Mouse (Mus musculus): Measurements from ENCODE around the gene Akna. TPM values are rescaled to one million over a fixed set of nuclear protein-coding genes. Genes with fewer than 3 reads are reported as not detected.

Gene Akna
- total and polyA plus RNA-seq, 2 experiments: 1.0 to 1.6 TPM

GRCm38 (mm10) chr4:63408649-63409048 is 5.5 kb upstream of the Akna start:
- Histone ChIP-seq H3K36me3 (ENCODE audit: control insufficient read depth, insufficient read depth, low read length) (no peaks in the 10 kb centered on the region), H3K27ac (replicated peaks; ENCODE audit: insufficient read depth, low read depth, low read length) (no peak overlapping the region), H3K9ac (ENCODE audit: low read depth, low read length) (no peak overlapping the region), H3K27me3 (ENCODE audit: control insufficient read depth, insufficient read depth, low read length) (no peaks in the 10 kb centered on the region), H3K4me3 (ENCODE audit: insufficient read depth, low read depth, low read length) (no peak overlapping the region), H3K4me1 (ENCODE audit: control insufficient read depth, insufficient read depth, low read length) (no peaks in the 10 kb centered on the region), H3K79me2 (ENCODE audit: control insufficient read depth, insufficient read depth, low read length) (no peaks in the 10 kb centered on the region)
- no peak for DNase-seq (ENCODE audit: extremely low read depth, low read depth, low spot score)
- no peak for TF ChIP-seq POLR2A (IDR thresholded peaks at IDR 0.05; ENCODE audit: extremely low read depth, insufficient read depth, low read length)
- peak; percentile 71 for TF ChIP-seq CTCF (IDR thresholded peaks at IDR 0.05; ENCODE audit: low read depth, low read length)
- WGBS: 12% methylated on average over 8 of the region's 8 CpGs

DNA sequence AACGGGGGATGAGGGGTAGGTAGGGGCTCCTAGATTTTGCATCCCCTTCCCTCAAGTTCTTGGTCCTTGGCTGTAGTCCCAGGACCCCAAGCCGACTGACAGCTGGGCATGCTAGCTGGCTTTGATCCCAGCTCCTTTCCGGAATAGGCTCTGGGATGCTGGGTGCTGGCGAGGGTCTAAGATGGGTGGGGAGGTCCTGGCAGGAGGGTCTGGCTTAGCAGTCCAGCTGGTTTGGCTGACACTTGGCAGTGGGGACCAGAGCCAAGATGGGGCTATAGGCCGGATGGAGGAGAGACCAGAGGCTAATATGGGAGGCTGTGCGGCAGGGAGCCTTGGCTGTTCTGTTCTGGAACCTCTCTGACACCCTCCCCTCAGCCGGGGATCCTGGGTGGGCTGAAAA is 5.1 kb upstream of the Akna start:
- no peak for DNase-seq (ENCODE audit: extremely low read depth, low read depth, low spot score)
- Histone ChIP-seq H3K79me2 (ENCODE audit: control insufficient read depth, insufficient read depth, low read length) (no peaks in the 10 kb centered on the region), H3K4me1 (ENCODE audit: control insufficient read depth, insufficient read depth, low read length) (no peaks in the 10 kb centered on the region; the same call in 1 of the 2 replicates), H3K36me3 (ENCODE audit: control insufficient read depth, insufficient read depth, low read length) (no peaks in the 10 kb centered on the region), H3K4me3 (ENCODE audit: insufficient read depth, low read depth, low read length) (no peak overlapping the region), H3K27me3 (ENCODE audit: control insufficient read depth, insufficient read depth, low read length) (no peaks in the 10 kb centered on the region), H3K9ac (ENCODE audit: low read depth, low read length) (no peak overlapping the region), H3K27ac (replicated peaks; ENCODE audit: insufficient read depth, low read depth, low read length) (no peak overlapping the region)
- 65% methylated on average over 7 of the region's 7 CpGs for WGBS
- TF ChIP-seq CTCF (IDR thresholded peaks at IDR 0.05; ENCODE audit: low read depth, low read length) (no peak), POLR2A (IDR thresholded peaks at IDR 0.05; ENCODE audit: extremely low read depth, insufficient read depth, low read length) (no peak)

DNA sequence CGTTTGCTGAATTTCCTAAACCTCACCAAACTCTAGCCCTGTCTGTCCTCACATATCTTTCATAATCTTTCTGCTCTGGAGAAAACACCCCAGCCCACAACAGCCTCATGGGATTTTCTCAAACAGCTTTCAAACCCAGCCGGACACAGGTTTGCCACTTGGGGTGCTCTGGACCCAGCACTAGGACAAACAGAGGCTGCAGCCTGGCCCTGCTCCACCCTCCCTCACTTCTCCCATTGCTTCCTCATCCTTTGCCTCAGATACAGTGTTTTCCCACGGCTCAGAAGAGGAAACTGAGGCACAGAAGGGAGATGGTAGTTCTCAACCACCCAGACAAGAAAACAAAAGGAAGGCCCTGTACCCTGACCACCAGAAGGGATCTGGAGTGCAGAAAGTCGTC is 2.5 kb upstream of the Akna start:
- Histone ChIP-seq H3K27ac (replicated peaks; ENCODE audit: insufficient read depth, low read depth, low read length) (no peak overlapping the region), H3K4me3 (ENCODE audit: insufficient read depth, low read depth, low read length) (no peak overlapping the region), H3K9ac (ENCODE audit: low read depth, low read length) (no peak overlapping the region), H3K36me3 (ENCODE audit: control insufficient read depth, insufficient read depth, low read length) (no peaks in the 10 kb centered on the region), H3K4me1 (ENCODE audit: control insufficient read depth, insufficient read depth, low read length) (no peaks in the 10 kb centered on the region; the same call in 1 of the 2 replicates), H3K79me2 (ENCODE audit: control insufficient read depth, insufficient read depth, low read length) (no peaks in the 10 kb centered on the region), H3K27me3 (ENCODE audit: control insufficient read depth, insufficient read depth, low read length) (no peaks in the 10 kb centered on the region)
- TF ChIP-seq POLR2A (IDR thresholded peaks at IDR 0.05; ENCODE audit: extremely low read depth, insufficient read depth, low read length) (no peak), CTCF (IDR thresholded peaks at IDR 0.05; ENCODE audit: low read depth, low read length) (no peak)
- WGBS: 66% methylated on average over 4 of the region's 4 CpGs
- no peak for DNase-seq (ENCODE audit: extremely low read depth, low read depth, low spot score)

GRCm38 (mm10) chr4:63405051-63405450 is 1.9 kb upstream of the Akna start:
- Histone ChIP-seq H3K9ac (ENCODE audit: low read depth, low read length) (no peak overlapping the region), H3K4me3 (ENCODE audit: insufficient read depth, low read depth, low read length) (no peak overlapping the region), H3K27ac (replicated peaks; ENCODE audit: insufficient read depth, low read depth, low read length) (no peak overlapping the region), H3K79me2 (ENCODE audit: control insufficient read depth, insufficient read depth, low read length) (no peaks in the 10 kb centered on the region), H3K4me1 (ENCODE audit: control insufficient read depth, insufficient read depth, low read length) (no peaks in the 10 kb centered on the region; the same call in 1 of the 2 replicates), H3K27me3 (ENCODE audit: control insufficient read depth, insufficient read depth, low read length) (no peaks in the 10 kb centered on the region), H3K36me3 (ENCODE audit: control insufficient read depth, insufficient read depth, low read length) (no peaks in the 10 kb centered on the region)
- DNase-seq (ENCODE audit: extremely low read depth, low read depth, low spot score): no peak
- 30% methylated on average over 7 of the region's 7 CpGs for WGBS
- no peak for TF ChIP-seq POLR2A (IDR thresholded peaks at IDR 0.05; ENCODE audit: extremely low read depth, insufficient read depth, low read length)
- TF ChIP-seq CTCF (IDR thresholded peaks at IDR 0.05; ENCODE audit: low read depth, low read length): no peak

GRCm38 (mm10) chr4:63404205-63404604 is 1.1 kb upstream of the Akna start:
- TF ChIP-seq CTCF (IDR thresholded peaks at IDR 0.05; ENCODE audit: low read depth, low read length) (no peak), POLR2A (IDR thresholded peaks at IDR 0.05; ENCODE audit: extremely low read depth, insufficient read depth, low read length) (no peak)
- no peaks in the 10 kb centered on the region; the same call in 1 of the 2 replicates for H3K4me1 ChIP-seq (ENCODE audit: control insufficient read depth, insufficient read depth, low read length)
- H3K79me2 ChIP-seq (ENCODE audit: control insufficient read depth, insufficient read depth, low read length): no peaks in the 10 kb centered on the region
- H3K9ac ChIP-seq (ENCODE audit: low read depth, low read length): no peak overlapping the region
- no peak overlapping the region for H3K4me3 ChIP-seq (ENCODE audit: insufficient read depth, low read depth, low read length)
- no peak for DNase-seq (ENCODE audit: extremely low read depth, low read depth, low spot score)
- no peak overlapping the region; the same call in 1 of the 2 replicates for H3K27ac ChIP-seq (replicated peaks; ENCODE audit: insufficient read depth, low read depth, low read length)
- no peaks in the 10 kb centered on the region for H3K27me3 ChIP-seq (ENCODE audit: control insufficient read depth, insufficient read depth, low read length)
- WGBS: 61% methylated on average over 7 of the region's 7 CpGs
- no peaks in the 10 kb centered on the region for H3K36me3 ChIP-seq (ENCODE audit: control insufficient read depth, insufficient read depth, low read length)

DNA sequence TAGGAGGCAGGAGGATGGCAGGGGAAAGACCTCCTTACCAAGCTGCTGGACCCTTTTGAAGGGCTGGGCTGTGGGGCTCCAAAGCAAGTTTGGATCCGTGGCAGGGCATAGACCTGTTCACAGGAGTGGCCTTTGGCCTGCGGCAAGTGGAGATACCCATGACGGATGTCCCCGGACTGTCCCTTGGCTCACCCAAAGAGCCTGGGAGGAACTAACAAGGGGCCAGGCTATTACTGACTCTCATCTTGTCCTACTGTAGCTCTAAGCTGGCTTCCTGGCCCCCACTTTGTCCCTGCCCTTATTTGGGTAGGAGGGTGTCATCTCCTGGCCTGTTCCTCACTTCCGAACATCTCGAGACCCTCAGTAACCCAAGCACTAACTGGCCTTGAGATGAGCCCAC is 596 bp downstream of the Akna start:
- Histone ChIP-seq H3K4me1 (ENCODE audit: control insufficient read depth, insufficient read depth, low read length) (no peaks in the 10 kb centered on the region; the same call in 1 of the 2 replicates), H3K36me3 (ENCODE audit: control insufficient read depth, insufficient read depth, low read length) (no peaks in the 10 kb centered on the region), H3K4me3 (ENCODE audit: insufficient read depth, low read depth, low read length) (peak overlapping the region; percentile 60), H3K9ac (ENCODE audit: low read depth, low read length) (peak overlapping the region; percentile 52), H3K27me3 (ENCODE audit: control insufficient read depth, insufficient read depth, low read length) (no peaks in the 10 kb centered on the region), H3K79me2 (ENCODE audit: control insufficient read depth, insufficient read depth, low read length) (no peaks in the 10 kb centered on the region), H3K27ac (replicated peaks; ENCODE audit: insufficient read depth, low read depth, low read length) (peak overlapping the region; percentile 71)
- no peak for DNase-seq (ENCODE audit: extremely low read depth, low read depth, low spot score)
- 55% methylated on average over 6 of the region's 6 CpGs for WGBS
- TF ChIP-seq CTCF (IDR thresholded peaks at IDR 0.05; ENCODE audit: low read depth, low read length): no peak
- TF ChIP-seq POLR2A (IDR thresholded peaks at IDR 0.05; ENCODE audit: extremely low read depth, insufficient read depth, low read length): no peak
